Mouse (Mus musculus) neutrophil, adult 83 days (primary cell): ENCODE measurements around the gene Herc4. TPM values are rescaled to one million over a fixed set of nuclear protein-coding genes. Genes with fewer than 3 reads are reported as not detected.

Experiments used
- total RNA-seq, 2 experiments: library from RNA; stranded (reverse); gene quantifications; one replicate each; pipeline ENCODE4 v1.2.4; 2023

The Herc4 gene
- 100 to 1,000 TPM; 147 to 208 TPM for total RNA-seq

DNA sequence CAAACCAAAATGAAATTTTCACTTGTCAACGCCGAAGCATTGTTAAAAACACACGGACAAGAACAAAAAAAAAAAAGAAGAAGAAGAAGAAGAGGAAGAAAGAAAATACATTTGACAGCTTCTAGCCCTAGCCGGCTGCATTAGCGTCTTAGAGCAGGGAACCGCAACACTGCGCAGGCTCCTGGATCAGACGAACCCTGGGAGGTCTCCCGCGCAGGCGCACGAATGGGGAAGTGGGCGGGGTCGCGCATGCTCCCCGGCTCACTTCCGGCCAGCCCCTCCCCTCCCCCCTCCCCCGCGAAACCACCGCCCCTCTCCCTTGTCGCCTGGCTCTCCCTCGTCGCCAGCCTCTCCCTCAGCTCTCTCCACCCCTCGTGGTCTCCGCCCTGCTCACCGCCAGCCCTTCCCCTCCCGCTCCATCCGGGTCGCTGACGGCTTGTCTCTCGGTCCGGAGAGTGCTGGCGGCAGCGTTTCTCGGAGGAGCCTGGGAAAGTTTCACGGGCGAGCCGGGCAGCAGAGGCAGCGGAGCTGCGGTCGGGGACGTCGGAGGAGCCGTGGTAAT is at the start of gene Herc4:
Gene Herc4, plus strand, starts transcription at position 318 of the 562 bp plus-strand sequence.

DNA sequence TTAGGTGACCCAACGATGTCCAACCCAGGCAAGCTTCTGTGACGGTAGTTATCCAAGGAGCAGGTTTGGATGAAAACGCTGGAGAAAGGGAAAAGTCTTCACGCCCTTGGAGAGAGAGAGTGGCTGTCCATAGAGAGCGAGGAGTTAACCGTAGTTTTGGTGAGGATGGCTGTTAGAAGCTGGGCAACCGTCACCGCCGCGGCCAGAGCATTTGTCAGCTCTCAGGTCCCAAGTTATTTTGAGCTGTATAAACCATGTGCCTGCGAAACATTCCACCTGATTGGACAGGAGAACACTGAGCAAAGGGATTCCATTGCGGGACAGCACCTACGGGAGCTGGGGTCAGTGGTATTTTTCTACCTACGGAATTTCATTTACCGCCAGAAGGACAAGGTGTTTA is 39.9 kb upstream of the Herc4 start, which contains the start of gene Mypn:
Gene Mypn, minus strand, starts transcription at position 225 of the 400 bp plus-strand sequence.

Other genes with a start within 250 kb of the Herc4 start
- gene Hnrnph3, start 219.6 kb upstream of the Herc4 start, total RNA-seq, result 10 to 100 TPM; 31.2 to 31.3 TPM
- 1 to 10 TPM in 1 of 2 experiments, under 1 TPM in 1; 0.68 to 1.1 TPM for gene Pbld2, start 219.5 kb upstream of the Herc4 start, total RNA-seq
- not detected for gene Pbld1, start 183.6 kb upstream of the Herc4 start, total RNA-seq
- not detected for gene Atoh7, start 144.2 kb upstream of the Herc4 start, total RNA-seq
- under 1 TPM; 0.07 to 0.15 TPM for gene Mypn, start 39.9 kb upstream of the Herc4 start, total RNA-seq
- 10 to 100 TPM; 18.4 to 25.7 TPM for gene Sirt1, start 137.9 kb downstream of the Herc4 start, total RNA-seq
- 1 to 10 TPM; 5.6 to 6.6 TPM for gene Dnajc12, start 138.6 kb downstream of the Herc4 start, total RNA-seq
- gene Gm7075, start 178.0 kb downstream of the Herc4 start, total RNA-seq, result not detected
- under 1 TPM in 1 of 2 experiments, not detected in 1; 0.11 TPM for gene Ctnna3, start 186.3 kb downstream of the Herc4 start, total RNA-seq